Mouse (Mus musculus): ENCODE results near the gene Olfr994. TPM values are rescaled to one million over a fixed set of nuclear protein-coding genes. Genes with fewer than 3 reads are reported as not detected.

The Olfr994 gene
- total and polyA plus RNA-seq, 3 experiments: not detected

DNA sequence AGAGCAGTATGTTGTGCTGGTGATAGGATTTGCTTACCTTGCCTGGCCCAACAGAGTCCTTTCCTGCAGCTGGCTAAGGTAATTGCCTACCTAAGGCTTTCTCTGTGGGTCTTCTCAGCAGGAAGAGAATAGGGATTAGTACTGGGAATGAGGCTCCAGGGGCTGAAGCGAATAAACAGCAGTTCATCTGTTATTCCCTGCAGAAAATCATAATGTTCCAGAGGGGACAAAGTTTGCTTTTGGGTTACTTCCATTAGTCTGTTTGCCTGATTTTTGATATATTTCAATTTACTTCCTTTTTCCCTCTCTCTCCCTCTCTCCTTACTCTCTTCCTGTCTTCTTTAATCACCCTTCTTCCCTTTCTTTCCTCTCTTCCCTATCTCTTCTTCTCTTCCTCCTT is 7.3 kb upstream of the Olfr994 start, which contains the start of gene Olfr995:
TSS of gene Olfr995 (minus strand) at position 101 of the 400 bp plus-strand sequence.
- no peak for TF ChIP-seq EP300 (IDR thresholded peaks at IDR 0.05; ENCODE audit: low read length)
- TF ChIP-seq CTCF (conservative IDR thresholded peaks at IDR 0.05 in 1 of 2, IDR thresholded peaks at IDR 0.05 in 1 of 2; ENCODE audit: low read depth in 2 of 2, low read length in 2 of 2): no peak
- no peak for TF ChIP-seq ETS1 (conservative IDR thresholded peaks at IDR 0.05; ENCODE audit: low read depth, low read length)
- TF ChIP-seq HCFC1 (IDR thresholded peaks at IDR 0.05; ENCODE audit: low read depth, low read length): no peak
- TF ChIP-seq RCOR1 (conservative IDR thresholded peaks at IDR 0.05; ENCODE audit: low read depth, low read length): no peak
- no peak for TF ChIP-seq IRF4 (IDR thresholded peaks at IDR 0.05; ENCODE audit: low read depth, low read length)
- no peak for TF ChIP-seq BHLHE40 (IDR thresholded peaks at IDR 0.05; ENCODE audit: low read depth, low read length)
- no peak for TF ChIP-seq CHD2 (IDR thresholded peaks at IDR 0.05; ENCODE audit: low read length)
- no peak for TF ChIP-seq MEF2A (IDR thresholded peaks at IDR 0.05; ENCODE audit: borderline replicate concordance, low read depth, low read length)
- no peak for TF ChIP-seq MXI1 (IDR thresholded peaks at IDR 0.05; ENCODE audit: low read depth, low read length)
- TF ChIP-seq CHD1 (IDR thresholded peaks at IDR 0.05; ENCODE audit: low read depth, low read length): no peak
- Histone ChIP-seq H3K4me2 (ENCODE audit: insufficient read depth, low read depth, poor library complexity, severe bottlenecking) (no peak within 1 kb of the TSS), H3K4me3 (replicated peaks in 1 of 3; ENCODE audit: low read depth in 2 of 3, low read length in 2 of 3, poor library complexity in 1 of 3) (no peak within 1 kb of the TSS), H3K27ac (ENCODE audit: insufficient read depth, low read depth) (no peak within 1 kb of the TSS), H3K9ac (ENCODE audit: insufficient read depth, low read depth) (no peak within 1 kb of the TSS), H3K27me3 (replicated peaks) (peaks cover 5% of the 10 kb centered on the region), H3K36me3 (replicated peaks in 1 of 2; ENCODE audit: control insufficient read depth in 1 of 2, insufficient read depth in 1 of 2, low read length in 1 of 2) (no peaks in the 10 kb centered on the region), H3K9me3 (replicated peaks; ENCODE audit: low read length) (no peaks in the 10 kb centered on the region), H3K4me1 (ENCODE audit: control insufficient read depth in 1 of 2, insufficient read depth in 2 of 2) (no peaks in the 10 kb centered on the region), H3K79me2 (replicated peaks; ENCODE audit: control insufficient read depth, extremely low read depth, insufficient read depth, poor library complexity, severe bottlenecking) (no peaks in the 10 kb centered on the region)
- in situ Hi-C loops (cut with MboI; ENCODE audit: low pct_ligation_motif_present, low pct_unique_long_range_greater_than_20kb, low sequenced_read_pairs): no loop called here
- DNase-seq (ENCODE audit: extremely low read depth): no peak
- dilution Hi-C loops (cut with MboI; ENCODE audit: extremely low pct_ligation_motif_present, extremely low pct_unique_long_range_greater_than_20kb, low sequenced_read_pairs): no loop called here

DNA sequence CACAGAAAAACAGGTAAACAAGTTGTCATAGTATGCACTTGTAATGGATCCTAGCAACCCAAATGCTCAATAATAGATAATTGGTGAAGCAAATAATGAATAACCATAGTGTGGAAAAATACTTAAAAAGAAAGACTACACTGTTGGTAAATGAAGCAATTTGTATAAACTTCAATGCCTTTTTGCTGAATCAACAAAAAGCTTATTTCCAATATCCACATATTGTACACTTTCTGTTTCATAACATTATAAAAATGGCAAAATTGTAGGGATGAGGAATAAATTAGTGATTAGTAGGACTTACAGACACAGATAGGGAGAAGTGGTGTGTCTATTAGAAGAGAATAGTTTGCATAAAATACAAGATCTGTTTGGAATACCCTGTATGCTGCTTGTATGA is 6.3 kb upstream of the Olfr994 start:
- no peaks in the 10 kb centered on the region for H3K36me3 ChIP-seq (replicated peaks in 1 of 2; ENCODE audit: control insufficient read depth in 1 of 2, insufficient read depth in 1 of 2, low read length in 1 of 2)
- no peaks in the 10 kb centered on the region for H3K9me3 ChIP-seq (replicated peaks; ENCODE audit: low read length)
- DNase-seq (ENCODE audit: extremely low read depth): no peak
- H3K4me1 ChIP-seq (ENCODE audit: control insufficient read depth in 1 of 2, insufficient read depth in 2 of 2): no peaks in the 10 kb centered on the region
- dilution Hi-C loops (cut with MboI; ENCODE audit: extremely low pct_ligation_motif_present, extremely low pct_unique_long_range_greater_than_20kb, low sequenced_read_pairs) (no loop called here), in situ Hi-C loops (cut with MboI; ENCODE audit: low pct_ligation_motif_present, low pct_unique_long_range_greater_than_20kb, low sequenced_read_pairs) (no loop called here)
- no peak overlapping the region for H3K4me2 ChIP-seq (ENCODE audit: insufficient read depth, low read depth, poor library complexity, severe bottlenecking)
- H3K79me2 ChIP-seq (replicated peaks; ENCODE audit: control insufficient read depth, extremely low read depth, insufficient read depth, poor library complexity, severe bottlenecking): no peaks in the 10 kb centered on the region
- H3K4me3 ChIP-seq (replicated peaks in 1 of 3; ENCODE audit: low read depth in 2 of 3, low read length in 2 of 3, poor library complexity in 1 of 3): no peak overlapping the region
- TF ChIP-seq E2F4 (IDR thresholded peaks at IDR 0.05; ENCODE audit: insufficient replicate concordance, low read depth, low read length): no peak
- TF ChIP-seq MAFK (IDR thresholded peaks at IDR 0.05; ENCODE audit: insufficient replicate concordance, low read length): peak; percentile 80
- H3K27ac ChIP-seq (ENCODE audit: insufficient read depth, low read depth): no peak overlapping the region
- H3K9ac ChIP-seq (ENCODE audit: insufficient read depth, low read depth): no peak overlapping the region
- H3K27me3 ChIP-seq (replicated peaks): peaks cover 5% of the 10 kb centered on the region

DNA sequence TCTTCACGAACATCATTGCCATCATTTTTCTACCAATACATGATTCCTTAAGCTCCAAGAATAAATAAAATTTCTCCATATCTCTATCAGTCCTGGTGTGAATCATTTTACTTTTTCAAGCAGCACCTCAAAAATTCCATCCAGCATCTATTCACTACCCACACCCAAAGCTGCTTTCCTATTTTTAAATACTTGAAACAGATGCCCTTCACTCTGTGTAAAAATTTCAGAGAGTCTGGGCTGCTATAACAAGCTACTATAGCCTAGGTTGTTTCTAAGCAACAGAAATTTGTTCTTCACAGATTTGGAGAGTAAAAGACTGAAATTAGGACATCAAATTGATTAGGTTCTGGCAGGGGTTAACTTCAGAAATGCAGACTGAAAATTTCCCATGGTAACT is 10.4 kb downstream of the Olfr994 start:
- no peak overlapping the region for H3K4me2 ChIP-seq (ENCODE audit: insufficient read depth, low read depth, poor library complexity, severe bottlenecking)
- in situ Hi-C loops (cut with MboI; ENCODE audit: low pct_ligation_motif_present, low pct_unique_long_range_greater_than_20kb, low sequenced_read_pairs): no loop called here

More for the DNA sequence above, 10.4 kb downstream of the Olfr994 start:
- dilution Hi-C loops (cut with MboI; ENCODE audit: extremely low pct_ligation_motif_present, extremely low pct_unique_long_range_greater_than_20kb, low sequenced_read_pairs): no loop called here
- Histone ChIP-seq H3K79me2 (replicated peaks; ENCODE audit: control insufficient read depth, extremely low read depth, insufficient read depth, poor library complexity, severe bottlenecking) (no peaks in the 10 kb centered on the region), H3K4me1 (ENCODE audit: control insufficient read depth in 1 of 2, insufficient read depth in 2 of 2) (no peaks in the 10 kb centered on the region), H3K36me3 (replicated peaks in 1 of 2; ENCODE audit: control insufficient read depth in 1 of 2, insufficient read depth in 1 of 2, low read length in 1 of 2) (no peaks in the 10 kb centered on the region), H3K9me3 (replicated peaks; ENCODE audit: low read length) (no peaks in the 10 kb centered on the region), H3K27ac (ENCODE audit: insufficient read depth, low read depth) (no peak overlapping the region), H3K4me3 (replicated peaks in 1 of 3; ENCODE audit: low read depth in 2 of 3, low read length in 2 of 3, poor library complexity in 1 of 3) (no peak overlapping the region), H3K27me3 (replicated peaks) (peaks cover under 1% of the 10 kb centered on the region), H3K9ac (ENCODE audit: insufficient read depth, low read depth) (no peak overlapping the region)
- no peak for DNase-seq (ENCODE audit: extremely low read depth)
- TF ChIP-seq E2F4 (IDR thresholded peaks at IDR 0.05; ENCODE audit: insufficient replicate concordance, low read depth, low read length) (no peak), POLR2A (IDR thresholded peaks at IDR 0.05; ENCODE audit: low read depth, low read length) (no peak), CTCF (conservative IDR thresholded peaks at IDR 0.05 in 1 of 2, IDR thresholded peaks at IDR 0.05 in 1 of 2; ENCODE audit: low read depth in 2 of 2, low read length in 2 of 2) (no peak), GABPA (IDR thresholded peaks at IDR 0.05; ENCODE audit: insufficient replicate concordance, low read depth, low read length) (no peak), MYC (IDR thresholded peaks at IDR 0.05; ENCODE audit: low read depth, low read length) (no peak), TCF12 (IDR thresholded peaks at IDR 0.05; ENCODE audit: low read depth, low read length) (no peak), ELF1 (IDR thresholded peaks at IDR 0.05; ENCODE audit: low read depth, low read length) (no peak), HCFC1 (IDR thresholded peaks at IDR 0.05; ENCODE audit: low read depth, low read length) (no peak), JUND (conservative IDR thresholded peaks at IDR 0.05; ENCODE audit: low read depth, low read length) (no peak), IRF4 (IDR thresholded peaks at IDR 0.05; ENCODE audit: low read depth, low read length) (no peak), CHD1 (IDR thresholded peaks at IDR 0.05; ENCODE audit: low read depth, low read length) (no peak), RAD21 (IDR thresholded peaks at IDR 0.05; ENCODE audit: low read depth, low read length) (no peak), RCOR1 (conservative IDR thresholded peaks at IDR 0.05; ENCODE audit: low read depth, low read length) (no peak), PAX5 (IDR thresholded peaks at IDR 0.05; ENCODE audit: low read length) (no peak), EP300 (IDR thresholded peaks at IDR 0.05; ENCODE audit: low read length) (no peak), USF2 (conservative IDR thresholded peaks at IDR 0.05; ENCODE audit: low read depth, low read length) (no peak)

Data from CH12.LX (cell line).